Mouse (Mus musculus): ENCODE measurements around the gene Lingo3. TPM values are rescaled to one million over a fixed set of nuclear protein-coding genes. Genes with fewer than 3 reads are reported as not detected.
A peak's percentile ranks its signal among the peaks of the same experiment; 100 is the strongest.

Gene Lingo3
- polyA plus RNA-seq, 1 experiment from 2014 or later = 16.9 TPM

- peak overlapping the region; percentile 85 for H3K4me3 ChIP-seq (ENCODE audit: low read depth, low read length)
- no peaks in the 10 kb centered on the region for H3K9me3 ChIP-seq (replicated peaks; ENCODE audit: control insufficient read depth, low read length, poor library complexity, severe bottlenecking)
- peak overlapping the region; percentile 94 for H3K27ac ChIP-seq (ENCODE audit: low read length)
- H3K27me3 ChIP-seq (ENCODE audit: control insufficient read depth, insufficient read depth, low read depth, low read length) = no peaks in the 10 kb centered on the region
- no peak for ATAC-seq
- H3K4me2 ChIP-seq (ENCODE audit: low read length) = peak overlapping the region; percentile 91
- H3K36me3 ChIP-seq (ENCODE audit: control insufficient read depth, insufficient read depth, low read length) = peaks cover 10% of the 10 kb centered on the region
- H3K9ac ChIP-seq (ENCODE audit: low read depth, low read length) = peak overlapping the region; percentile 92
- WGBS = 8% methylated on average over 28 of the region's 29 CpGs
- peaks cover 20% of the 10 kb centered on the region for H3K4me1 ChIP-seq (ENCODE audit: control insufficient read depth, insufficient read depth, low read length)
Observed at GRCm38 (mm10) chr10:80827063-80827869, 16.6 kb downstream of the Lingo3 start.

DNA sequence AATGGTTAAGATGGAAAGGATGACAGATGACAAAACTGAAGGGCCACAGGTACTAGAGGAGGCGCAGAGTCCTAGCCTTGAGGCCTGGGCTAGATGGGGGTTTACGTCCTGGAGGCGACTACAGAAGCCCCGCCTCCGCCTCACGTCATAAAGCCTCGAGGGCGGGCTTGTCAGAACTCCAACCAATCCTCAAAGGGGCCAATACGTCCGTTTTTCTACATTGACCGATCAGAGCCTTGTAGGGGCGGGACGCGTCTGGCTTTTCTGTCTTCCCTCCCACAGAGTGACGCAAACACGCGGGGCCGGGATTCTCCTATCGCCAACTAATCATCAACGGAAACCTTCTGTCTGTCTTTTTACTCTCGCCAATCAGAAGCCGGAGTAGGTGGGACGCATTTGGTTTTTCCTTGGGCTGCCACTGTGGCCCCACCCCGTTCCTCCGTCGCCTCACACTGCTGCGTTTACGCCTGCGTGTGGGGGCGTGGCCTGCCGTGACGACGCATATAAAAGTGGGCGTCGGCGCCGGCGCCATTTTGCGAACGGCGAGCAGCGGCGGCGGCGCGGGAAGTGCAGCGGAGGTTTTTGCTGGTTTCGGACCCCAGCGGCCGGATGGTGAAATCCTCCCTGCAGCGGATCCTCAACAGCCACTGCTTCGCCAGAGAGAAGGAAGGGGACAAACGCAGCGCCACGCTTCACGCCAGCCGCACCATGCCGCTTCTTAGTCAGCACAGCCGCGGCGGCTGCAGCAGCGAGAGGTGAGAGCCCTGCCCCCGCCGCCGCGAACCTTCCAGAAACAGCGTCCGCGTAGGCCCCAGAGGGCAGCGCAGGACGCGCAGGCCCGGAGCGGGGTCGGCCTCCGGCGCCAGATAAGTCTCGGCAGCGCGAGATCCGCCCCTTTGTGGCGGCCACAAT is 17.4 kb downstream of the Lingo3 start, which contains the start of gene Oaz1:
TSS of gene Oaz1 (plus strand) at position 506 of the 912 bp plus-strand sequence.
- Histone ChIP-seq H3K27ac (ENCODE audit: low read length) (peak within 1 kb of the TSS; percentile 94), H3K9ac (ENCODE audit: low read depth, low read length) (peak within 1 kb of the TSS; percentile 92), H3K4me2 (ENCODE audit: low read length) (peak within 1 kb of the TSS; percentile 91), H3K4me3 (ENCODE audit: low read depth, low read length) (peak within 1 kb of the TSS; percentile 85), H3K4me1 (ENCODE audit: control insufficient read depth, insufficient read depth, low read length) (peaks cover 20% of the 10 kb centered on the region), H3K27me3 (ENCODE audit: control insufficient read depth, insufficient read depth, low read depth, low read length) (no peaks in the 10 kb centered on the region), H3K9me3 (replicated peaks; ENCODE audit: control insufficient read depth, low read length, poor library complexity, severe bottlenecking) (no peaks in the 10 kb centered on the region), H3K36me3 (ENCODE audit: control insufficient read depth, insufficient read depth, low read length) (peaks cover 10% of the 10 kb centered on the region)
- WGBS = under 1% methylated on average over 77 of the region's 82 CpGs
- peak; percentile 97 for ATAC-seq

DNA sequence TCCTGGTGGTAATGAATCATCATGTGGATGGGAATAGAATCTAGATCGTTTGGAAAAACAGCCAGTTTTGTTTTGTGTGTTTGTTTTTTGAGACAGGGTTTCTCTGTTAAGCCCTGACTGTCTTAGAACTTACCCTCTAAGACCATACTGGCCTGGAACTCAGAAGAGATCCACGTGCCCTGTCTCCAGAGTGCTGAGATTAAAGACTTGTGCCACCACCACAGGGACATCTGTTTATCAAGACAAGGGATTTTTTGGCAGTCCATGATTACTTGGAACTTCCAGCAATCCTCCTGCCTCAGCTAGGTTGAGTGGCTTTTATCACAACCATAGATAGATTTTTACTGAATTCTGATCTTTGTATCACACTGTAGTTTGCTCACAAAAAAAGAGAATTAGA is 19.0 kb downstream of the Lingo3 start:
- 79% methylated on average over 2 of the region's 2 CpGs for WGBS

DNA sequence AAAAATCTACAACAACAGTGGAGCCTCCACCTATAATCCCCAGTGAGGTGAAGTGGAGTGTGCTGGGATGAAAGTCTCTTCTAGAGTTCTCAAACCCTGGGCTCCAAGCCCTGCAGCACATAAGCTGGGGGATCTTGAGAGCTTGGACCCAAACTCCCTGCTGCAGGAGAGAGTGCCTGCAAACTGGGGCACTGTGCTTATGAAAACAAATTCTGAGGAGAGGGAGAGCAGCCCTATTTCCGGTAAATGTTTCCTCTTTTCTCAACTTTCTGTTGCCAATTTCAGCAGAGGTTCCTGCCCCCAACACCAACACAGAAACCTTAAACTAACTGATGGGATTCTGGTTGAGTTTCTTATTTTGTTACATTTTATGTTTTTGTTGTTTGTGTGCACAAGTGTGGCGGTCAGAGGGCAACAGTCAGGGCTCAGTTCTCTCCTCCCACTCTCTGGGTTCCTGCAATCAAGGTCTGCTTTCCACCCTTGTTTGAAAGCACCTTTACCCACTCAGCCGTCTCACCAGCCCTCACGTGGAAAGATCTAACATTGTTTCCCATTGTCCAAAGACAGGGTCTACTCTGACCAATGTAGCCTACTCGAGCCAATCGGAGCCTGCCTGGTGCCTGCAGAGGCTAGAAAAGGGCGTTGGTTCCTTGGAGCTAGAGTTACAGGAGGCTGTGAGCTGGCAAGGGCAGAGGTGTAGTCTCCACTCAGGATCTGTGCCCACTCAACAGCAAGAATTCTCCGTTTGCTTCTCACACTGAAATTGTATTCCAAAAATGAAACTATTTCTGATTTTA is 19.8 kb downstream of the Lingo3 start:
- H3K36me3 ChIP-seq (ENCODE audit: control insufficient read depth, insufficient read depth, low read length) = no peaks in the 10 kb centered on the region
- H3K27me3 ChIP-seq (ENCODE audit: control insufficient read depth, insufficient read depth, low read depth, low read length) = no peaks in the 10 kb centered on the region
- H3K4me2 ChIP-seq (ENCODE audit: low read length) = no peak overlapping the region
- no peaks in the 10 kb centered on the region for H3K9me3 ChIP-seq (replicated peaks; ENCODE audit: control insufficient read depth, low read length, poor library complexity, severe bottlenecking)
- no peak overlapping the region for H3K27ac ChIP-seq (ENCODE audit: low read length)
- peaks cover 14% of the 10 kb centered on the region for H3K4me1 ChIP-seq (ENCODE audit: control insufficient read depth, insufficient read depth, low read length)
- no peak for ATAC-seq
- no peak overlapping the region for H3K9ac ChIP-seq (ENCODE audit: low read depth, low read length)
- 69% methylated on average over 8 of the region's 8 CpGs for WGBS
- no peak overlapping the region for H3K4me3 ChIP-seq (ENCODE audit: low read depth, low read length)

More for the DNA sequence above, 19.0 kb downstream of the Lingo3 start:
- no peak for ATAC-seq
- H3K36me3 ChIP-seq (ENCODE audit: control insufficient read depth, insufficient read depth, low read length) = peaks cover 7% of the 10 kb centered on the region
- no peak overlapping the region for H3K4me3 ChIP-seq (ENCODE audit: low read depth, low read length)
- H3K9ac ChIP-seq (ENCODE audit: low read depth, low read length) = no peak overlapping the region
- peaks cover 20% of the 10 kb centered on the region for H3K4me1 ChIP-seq (ENCODE audit: control insufficient read depth, insufficient read depth, low read length)
- no peaks in the 10 kb centered on the region for H3K9me3 ChIP-seq (replicated peaks; ENCODE audit: control insufficient read depth, low read length, poor library complexity, severe bottlenecking)
- no peak overlapping the region for H3K27ac ChIP-seq (ENCODE audit: low read length)
- no peaks in the 10 kb centered on the region for H3K27me3 ChIP-seq (ENCODE audit: control insufficient read depth, insufficient read depth, low read depth, low read length)
- no peak overlapping the region for H3K4me2 ChIP-seq (ENCODE audit: low read length)

- Histone ChIP-seq H3K4me3 (ENCODE audit: low read depth, low read length) (no peak overlapping the region), H3K4me1 (ENCODE audit: control insufficient read depth, insufficient read depth, low read length) (peaks cover 10% of the 10 kb centered on the region), H3K27ac (ENCODE audit: low read length) (no peak overlapping the region), H3K27me3 (ENCODE audit: control insufficient read depth, insufficient read depth, low read depth, low read length) (no peaks in the 10 kb centered on the region), H3K9me3 (replicated peaks; ENCODE audit: control insufficient read depth, low read length, poor library complexity, severe bottlenecking) (no peaks in the 10 kb centered on the region), H3K36me3 (ENCODE audit: control insufficient read depth, insufficient read depth, low read length) (no peaks in the 10 kb centered on the region), H3K4me2 (ENCODE audit: low read length) (no peak overlapping the region), H3K9ac (ENCODE audit: low read depth, low read length) (no peak overlapping the region)
- 78% methylated on average over 1 of the region's 1 CpGs for WGBS
- ATAC-seq = no peak
Observed at GRCm38 (mm10) chr10:80823316-80823715, 20.5 kb downstream of the Lingo3 start.

DNA sequence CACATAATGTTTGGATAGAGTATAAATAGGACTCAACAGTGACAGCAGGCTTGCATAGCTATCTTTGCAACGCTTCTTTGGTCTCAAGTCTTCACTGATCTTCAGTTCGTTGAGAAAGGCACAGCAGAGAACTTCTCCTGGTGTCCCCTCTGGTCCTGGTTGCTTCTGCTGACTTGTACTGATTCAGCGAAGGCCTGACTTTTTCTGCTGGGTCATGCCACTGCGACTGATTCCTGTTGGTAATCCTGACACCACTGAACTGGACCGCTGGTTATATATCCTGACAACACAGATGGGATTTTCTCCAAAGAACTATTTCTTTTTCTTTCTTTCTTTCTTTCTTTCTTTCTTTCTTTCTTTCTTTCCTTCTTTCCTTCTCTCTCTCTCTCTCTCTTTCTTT is 21.3 kb downstream of the Lingo3 start:
- no peaks in the 10 kb centered on the region for H3K9me3 ChIP-seq (replicated peaks; ENCODE audit: control insufficient read depth, low read length, poor library complexity, severe bottlenecking)
- H3K27me3 ChIP-seq (ENCODE audit: control insufficient read depth, insufficient read depth, low read depth, low read length) = no peaks in the 10 kb centered on the region
- no peak overlapping the region for H3K4me2 ChIP-seq (ENCODE audit: low read length)
- H3K36me3 ChIP-seq (ENCODE audit: control insufficient read depth, insufficient read depth, low read length) = no peaks in the 10 kb centered on the region
- H3K9ac ChIP-seq (ENCODE audit: low read depth, low read length) = no peak overlapping the region
- no peak for ATAC-seq
- H3K27ac ChIP-seq (ENCODE audit: low read length) = no peak overlapping the region
- H3K4me3 ChIP-seq (ENCODE audit: low read depth, low read length) = no peak overlapping the region
- 89% methylated on average over 5 of the region's 5 CpGs for WGBS
- H3K4me1 ChIP-seq (ENCODE audit: control insufficient read depth, insufficient read depth, low read length) = peaks cover 2% of the 10 kb centered on the region

DNA sequence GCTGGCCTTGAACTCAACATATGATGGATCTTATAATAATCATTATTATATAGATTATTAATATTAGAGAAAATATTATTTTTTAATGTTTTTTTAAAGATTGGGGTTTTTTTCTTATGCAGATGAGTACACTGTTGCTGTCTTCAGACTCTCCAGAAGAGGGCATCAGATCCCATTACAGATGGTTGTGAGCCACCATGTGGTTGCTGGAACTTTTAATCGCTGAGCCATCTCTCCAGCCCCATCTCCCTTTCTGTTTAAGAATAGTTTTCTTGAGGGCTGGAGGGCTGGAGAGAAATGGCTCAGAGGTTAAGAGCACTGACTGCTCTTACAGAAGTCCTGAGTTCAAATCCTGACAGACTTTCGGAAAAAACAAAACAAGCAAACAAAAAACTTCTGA is 21.8 kb downstream of the Lingo3 start:
- no peak overlapping the region for H3K9ac ChIP-seq (ENCODE audit: low read depth, low read length)
- H3K9me3 ChIP-seq (replicated peaks; ENCODE audit: control insufficient read depth, low read length, poor library complexity, severe bottlenecking) = no peaks in the 10 kb centered on the region
- H3K4me3 ChIP-seq (ENCODE audit: low read depth, low read length) = no peak overlapping the region
- H3K4me1 ChIP-seq (ENCODE audit: control insufficient read depth, insufficient read depth, low read length) = no peaks in the 10 kb centered on the region
- H3K36me3 ChIP-seq (ENCODE audit: control insufficient read depth, insufficient read depth, low read length) = no peaks in the 10 kb centered on the region
- WGBS = 41% methylated on average over 2 of the region's 2 CpGs
- no peak overlapping the region for H3K27ac ChIP-seq (ENCODE audit: low read length)
- H3K27me3 ChIP-seq (ENCODE audit: control insufficient read depth, insufficient read depth, low read depth, low read length) = no peaks in the 10 kb centered on the region
- no peak for ATAC-seq
- no peak overlapping the region for H3K4me2 ChIP-seq (ENCODE audit: low read length)

DNA sequence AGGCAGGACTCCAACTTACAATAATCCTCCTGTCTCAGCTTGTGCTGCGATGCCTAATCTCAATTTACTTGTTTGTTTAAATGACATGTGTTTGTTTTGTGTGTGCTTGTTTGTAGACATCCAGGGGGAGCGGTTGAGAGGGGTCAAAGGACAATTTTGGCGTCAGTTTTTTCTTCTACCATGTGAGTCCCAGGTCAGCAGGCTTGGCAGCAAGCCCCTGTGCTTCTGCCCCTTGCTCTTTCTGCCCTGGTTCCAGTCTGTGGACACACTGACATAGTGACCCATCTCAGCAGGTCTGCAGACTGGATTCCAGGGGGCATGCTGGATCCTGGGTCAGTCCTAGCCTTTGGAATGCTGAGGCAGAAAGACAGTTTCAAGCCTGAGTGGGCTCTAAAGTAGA is 24.4 kb downstream of the Lingo3 start:
- Histone ChIP-seq H3K9me3 (replicated peaks; ENCODE audit: control insufficient read depth, low read length, poor library complexity, severe bottlenecking) (no peaks in the 10 kb centered on the region), H3K27me3 (ENCODE audit: control insufficient read depth, insufficient read depth, low read depth, low read length) (no peaks in the 10 kb centered on the region), H3K9ac (ENCODE audit: low read depth, low read length) (no peak overlapping the region), H3K4me1 (ENCODE audit: control insufficient read depth, insufficient read depth, low read length) (no peaks in the 10 kb centered on the region), H3K36me3 (ENCODE audit: control insufficient read depth, insufficient read depth, low read length) (no peaks in the 10 kb centered on the region), H3K4me3 (ENCODE audit: low read depth, low read length) (no peak overlapping the region), H3K4me2 (ENCODE audit: low read length) (no peak overlapping the region), H3K27ac (ENCODE audit: low read length) (no peak overlapping the region)
- ATAC-seq = no peak
- WGBS = 61% methylated on average over 3 of the region's 3 CpGs

Measured in midbrain, embryonic 16.5 days (tissue).